Mouse (Mus musculus) forebrain, embryonic 10.5 days (tissue): Measurements from ENCODE around the gene Rnase4. TPM values are rescaled to one million over a fixed set of nuclear protein-coding genes. Genes with fewer than 3 reads are reported as not detected.

Experiments
- DNase-seq: peaks from one replicate; pipeline ENCODE4 v3.0.0-alpha.2; 2017; ENCODE audit warnings: low spot score; ENCODE audit errors: extremely low spot score
- H3K27ac ChIP-seq: fragments of 300-500 bp; sonication (generic); 2 replicates; pipeline ENCODE4 v1.5.1; 2016; ENCODE audit warnings: mild to moderate bottlenecking
- H3K27me3 ChIP-seq: fragments of 300-500 bp; sonication (generic); 2 replicates; pipeline ENCODE4 v1.6.1; 2016; ENCODE audit warnings: mild to moderate bottlenecking; ENCODE audit not compliant: poor library complexity, severe bottlenecking
- H3K36me3 ChIP-seq: fragments of 300-500 bp; sonication (generic); replicated peaks from 2 replicates; pipeline ENCODE4 v1.6.1; 2016; ENCODE audit warnings: mild to moderate bottlenecking, moderate library complexity
- H3K4me1 ChIP-seq: fragments of 300-500 bp; sonication (generic); 2 replicates; pipeline ENCODE4 v1.6.1; 2016
- H3K4me3 ChIP-seq: fragments of 300-500 bp; sonication (generic); 2 replicates; pipeline ENCODE4 v1.5.1; 2016; ENCODE audit warnings: mild to moderate bottlenecking, moderate library complexity
- H3K9me3 ChIP-seq: fragments of 300-500 bp; sonication (generic); 2 replicates; pipeline ENCODE4 v1.6.1; 2016; ENCODE audit warnings: mild to moderate bottlenecking, moderate library complexity
- WGBS: fragments of 180-500 bp; shearing (Covaris S2); methylation state at CpG from one replicate; pipeline ENCODE4 v1.1.7; 2016; 5-methylcytosine and 5-hydroxymethylcytosine counted together
- polyA plus RNA-seq: library from polyadenylated mRNA; unstranded; fragments of >200 nt; fragmentation: Nextera tagmentation; extraction: Ambion mirVana; gene quantifications from 2 replicates; pipeline ENCODE4 v1.2.1, GENCODE M21; 2016

Rnase4 gene
- polyA plus RNA-seq, 1 experiment from 2014 or later = 6.8 TPM

GRCm38 (mm10) chr14:51113476-51113875 lies 22.6 kb downstream of the Rnase4 start:
- DNase-seq = no peak
- no peak overlapping the region; the same call in 1 of the 2 replicates for H3K4me3 ChIP-seq
- no peaks in the 10 kb centered on the region for H3K9me3 ChIP-seq
- H3K27ac ChIP-seq = no peak overlapping the region
- 28% methylated on average over 9 of the region's 9 CpGs for WGBS
- H3K27me3 ChIP-seq = no peaks in the 10 kb centered on the region
- no peaks in the 10 kb centered on the region for H3K36me3 ChIP-seq
- peaks cover 11% of the 10 kb centered on the region; the same call in 1 of the 2 replicates for H3K4me1 ChIP-seq

GRCm38 (mm10) chr14:51113916-51114560 lies 23.2 kb downstream of the Rnase4 start, which contains the start of gene Eddm3b:
TSS of gene Eddm3b (plus strand) at chr14:51114426.
- Histone ChIP-seq H3K9me3 (no peaks in the 10 kb centered on the region), H3K4me1 (peaks cover 11% of the 10 kb centered on the region; the same call in 1 of the 2 replicates), H3K27me3 (no peaks in the 10 kb centered on the region), H3K36me3 (no peaks in the 10 kb centered on the region), H3K27ac (no peak within 1 kb of the TSS), H3K4me3 (no peak within 1 kb of the TSS; the same call in 1 of the 2 replicates)
- no peak for DNase-seq
- 37% methylated on average over 12 of the region's 12 CpGs for WGBS

GRCm38 (mm10) chr14:51125684-51126083 lies 34.8 kb downstream of the Rnase4 start:
- no peaks in the 10 kb centered on the region for H3K36me3 ChIP-seq
- no peak overlapping the region for H3K4me3 ChIP-seq
- no peaks in the 10 kb centered on the region for H3K9me3 ChIP-seq
- 84% methylated on average over 6 of the region's 6 CpGs for WGBS
- no peak overlapping the region for H3K27ac ChIP-seq
- DNase-seq = no peak
- peaks cover 9% of the 10 kb centered on the region for H3K4me1 ChIP-seq
- no peaks in the 10 kb centered on the region for H3K27me3 ChIP-seq

GRCm38 (mm10) chr14:51127648-51128258 lies 36.9 kb downstream of the Rnase4 start:
- H3K4me1 ChIP-seq = peaks cover 4% of the 10 kb centered on the region
- H3K4me3 ChIP-seq = no peak overlapping the region
- peak overlapping the region; percentile 15; the same call in 1 of the 2 replicates for H3K27ac ChIP-seq
- H3K36me3 ChIP-seq = no peaks in the 10 kb centered on the region
- H3K27me3 ChIP-seq = no peaks in the 10 kb centered on the region
- DNase-seq = no peak
- 71% methylated on average over 2 of the region's 2 CpGs for WGBS
- H3K9me3 ChIP-seq = no peaks in the 10 kb centered on the region

- Histone ChIP-seq H3K4me1 (no peaks in the 10 kb centered on the region), H3K27ac (no peak overlapping the region), H3K27me3 (no peaks in the 10 kb centered on the region), H3K36me3 (no peaks in the 10 kb centered on the region), H3K9me3 (no peaks in the 10 kb centered on the region), H3K4me3 (no peak overlapping the region)
- WGBS = 85% methylated on average over 9 of the region's 9 CpGs
- DNase-seq = no peak
Observed at GRCm38 (mm10) chr14:51128775-51129623, 38.1 kb downstream of the Rnase4 start.

GRCm38 (mm10) chr14:51129624-51129975 lies 38.7 kb downstream of the Rnase4 start:
- H3K27ac ChIP-seq = no peak overlapping the region
- H3K4me3 ChIP-seq = no peak overlapping the region
- DNase-seq = no peak
- H3K36me3 ChIP-seq = no peaks in the 10 kb centered on the region
- H3K27me3 ChIP-seq = no peaks in the 10 kb centered on the region
- H3K4me1 ChIP-seq = no peaks in the 10 kb centered on the region
- no peaks in the 10 kb centered on the region for H3K9me3 ChIP-seq
- 69% methylated on average over 4 of the region's 4 CpGs for WGBS

- H3K9me3 ChIP-seq = no peaks in the 10 kb centered on the region
- no peak for DNase-seq
- no peak overlapping the region for H3K27ac ChIP-seq
- no peaks in the 10 kb centered on the region for H3K27me3 ChIP-seq
- H3K4me1 ChIP-seq = no peaks in the 10 kb centered on the region
- no peak overlapping the region for H3K4me3 ChIP-seq
- H3K36me3 ChIP-seq = no peaks in the 10 kb centered on the region
- WGBS = 91% methylated on average over 9 of the region's 9 CpGs
Observed at GRCm38 (mm10) chr14:51130315-51130940, 39.6 kb downstream of the Rnase4 start.

- Histone ChIP-seq H3K36me3 (no peaks in the 10 kb centered on the region), H3K27ac (no peak overlapping the region), H3K9me3 (no peaks in the 10 kb centered on the region), H3K27me3 (no peaks in the 10 kb centered on the region), H3K4me1 (no peaks in the 10 kb centered on the region), H3K4me3 (no peak overlapping the region)
- DNase-seq = no peak
- 83% methylated on average over 7 of the region's 7 CpGs for WGBS
Observed at GRCm38 (mm10) chr14:51131086-51131815, 40.4 kb downstream of the Rnase4 start.

- 93% methylated on average over 4 of the region's 4 CpGs for WGBS
- Histone ChIP-seq H3K27me3 (no peaks in the 10 kb centered on the region), H3K36me3 (no peaks in the 10 kb centered on the region)
Observed at GRCm38 (mm10) chr14:51132372-51132771, 41.5 kb downstream of the Rnase4 start.

GRCm38 (mm10) chr14:51140342-51140741 lies 49.5 kb downstream of the Rnase4 start:
- DNase-seq = no peak
- Histone ChIP-seq H3K4me1 (no peaks in the 10 kb centered on the region), H3K4me3 (no peak overlapping the region), H3K27ac (no peak overlapping the region), H3K36me3 (no peaks in the 10 kb centered on the region), H3K27me3 (no peaks in the 10 kb centered on the region), H3K9me3 (no peaks in the 10 kb centered on the region)
- WGBS = 91% methylated on average over 2 of the region's 2 CpGs

More at GRCm38 (mm10) chr14:51132372-51132771, 41.5 kb downstream of the Rnase4 start:
- Histone ChIP-seq H3K9me3 (no peaks in the 10 kb centered on the region), H3K27ac (no peak overlapping the region), H3K4me3 (no peak overlapping the region), H3K4me1 (no peaks in the 10 kb centered on the region)
- DNase-seq = no peak

- 84% methylated on average over 4 of the region's 4 CpGs for WGBS
- H3K27me3 ChIP-seq = no peaks in the 10 kb centered on the region
- H3K4me1 ChIP-seq = peaks cover 8% of the 10 kb centered on the region
- H3K36me3 ChIP-seq = no peaks in the 10 kb centered on the region
- no peak overlapping the region for H3K27ac ChIP-seq
- H3K9me3 ChIP-seq = no peaks in the 10 kb centered on the region
- DNase-seq = no peak
- H3K4me3 ChIP-seq = no peak overlapping the region
Observed at GRCm38 (mm10) chr14:51142119-51142518, 51.2 kb downstream of the Rnase4 start.

- Histone ChIP-seq H3K4me1 (peaks cover 9% of the 10 kb centered on the region), H3K27ac (no peak overlapping the region), H3K27me3 (no peaks in the 10 kb centered on the region), H3K9me3 (no peaks in the 10 kb centered on the region), H3K36me3 (no peaks in the 10 kb centered on the region), H3K4me3 (no peak overlapping the region)
- 84% methylated on average over 3 of the region's 3 CpGs for WGBS
- DNase-seq = no peak
Observed at GRCm38 (mm10) chr14:51142568-51142967, 51.7 kb downstream of the Rnase4 start.
